Mouse (Mus musculus): ENCODE measurements at regions not wholly inside any gene's neighbourhood (a gene's known extent, or its start where the extent isn't known, plus 50 kb on each side); places are given as distances from the start of the nearest gene placed in this dataset.

- TF ChIP-seq POLR2A (IDR thresholded peaks at IDR 0.05; ENCODE audit: low read depth, low read length), result no peak
- TF ChIP-seq CTCF (conservative IDR thresholded peaks at IDR 0.05; ENCODE audit: insufficient read depth, insufficient read length, low read depth, low read length), result no peak
Observed at GRCm38 (mm10) chr10:38118601-38119000, 703.0 kb downstream of the Rfpl4b start.

All from kidney, adult 2 months (tissue).